9 mouse cellular contexts compared by ENCODE assay signal in the genomic region with DNA sequence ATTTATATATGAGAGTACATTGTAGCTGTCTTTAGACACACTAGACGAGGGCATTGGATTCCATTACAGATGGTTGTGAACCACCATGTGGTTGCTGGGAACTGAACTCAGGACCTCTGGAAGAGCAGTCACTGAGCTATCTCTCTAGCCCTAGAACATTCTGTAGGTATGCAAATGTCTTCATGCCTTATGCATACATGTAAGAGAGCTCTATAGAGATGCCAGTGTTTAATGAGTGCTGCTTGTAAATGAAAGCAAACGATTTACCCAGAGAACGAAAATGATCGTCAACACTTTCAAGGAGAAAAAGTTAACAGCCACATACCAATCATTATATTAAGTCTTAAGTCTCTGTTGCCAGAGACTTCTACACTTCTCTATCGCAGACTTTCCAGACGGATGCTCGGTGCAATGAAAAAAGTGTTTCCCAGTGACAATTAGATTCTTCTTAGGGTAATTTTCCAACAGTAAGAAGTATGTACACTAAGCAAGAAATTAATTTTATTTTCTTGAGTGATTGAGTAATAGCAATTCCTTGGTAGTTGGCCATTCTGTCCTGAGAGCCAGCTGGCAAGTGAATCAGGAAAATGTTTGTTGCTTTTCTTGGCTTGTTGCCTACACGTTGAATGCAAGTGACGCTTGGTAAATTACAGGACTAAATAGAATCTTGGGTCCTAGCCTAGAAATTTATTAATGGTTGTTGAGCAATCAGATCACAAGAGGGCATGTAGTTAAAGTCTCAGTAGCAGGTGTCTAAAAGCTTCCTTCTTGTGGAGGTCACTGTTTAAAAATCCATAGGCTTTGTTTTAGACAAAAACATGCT.
DNase-seq lines count a peak whose midpoint lies in the region; ATAC-seq and TF ChIP-seq lines count a peak whose summit lies in the region.
"Had no signal": no experiment of that assay in that cellular context is flagged by ENCODE, and none has a peak within 500 bp of the region (broad histone marks: within the 10 kb centered on the region; RNA-seq: fewer than 3 reads in every experiment).

No protein-coding gene starts in this region.

- H3K36me3 ChIP-seq in kidney, adult 2 months (ENCODE audit: control insufficient read depth, insufficient read depth, low read length): no peaks in the 10 kb centered on the region
- H3K36me3 ChIP-seq in kidney, embryonic 14.5 days (ENCODE audit: control insufficient read depth, insufficient read depth, low read length): no peaks in the 10 kb centered on the region
- no peaks in the 10 kb centered on the region for H3K36me3 ChIP-seq in forebrain, postnatal 0 days (ENCODE audit: insufficient read depth)
- no peaks in the 10 kb centered on the region for H3K36me3 ChIP-seq in lung, embryonic 16.5 days (ENCODE audit: control insufficient read depth, insufficient read depth, low read length)
- H3K36me3 ChIP-seq in hindbrain, embryonic 11.5 days (ENCODE audit: control insufficient read depth, insufficient read depth, low read length): no peaks in the 10 kb centered on the region
- H3K36me3 ChIP-seq: liver, embryonic 15.5 days had no signal

- TF ChIP-seq POLR2A in kidney, adult 2 months (IDR thresholded peaks at IDR 0.05; ENCODE audit: low read depth, low read length): no peak

- H3K4me1 ChIP-seq in kidney, adult 2 months (ENCODE audit: control insufficient read depth, insufficient read depth, low read length): no peaks in the 10 kb centered on the region
- no peaks in the 10 kb centered on the region for H3K4me1 ChIP-seq in kidney, embryonic 14.5 days (ENCODE audit: control insufficient read depth, insufficient read depth, low read length)
- H3K4me1 ChIP-seq in forebrain, postnatal 0 days (ENCODE audit: insufficient read depth): no peaks in the 10 kb centered on the region
- H3K4me1 ChIP-seq in lung, embryonic 16.5 days (replicated peaks; ENCODE audit: control insufficient read depth, insufficient read depth, low read length): no peaks in the 10 kb centered on the region
- H3K4me1 ChIP-seq in hindbrain, embryonic 11.5 days (replicated peaks; ENCODE audit: control insufficient read depth, insufficient read depth, low read length): no peaks in the 10 kb centered on the region
- H3K4me1 ChIP-seq: liver, embryonic 15.5 days had no signal

- WGBS in kidney, adult 2 months: 31% methylated on average over 9 of the region's 9 CpGs
- 77% methylated on average over 9 of the region's 9 CpGs for WGBS in kidney, embryonic 14.5 days
- WGBS in forebrain, postnatal 0 days: 26% methylated on average over 9 of the region's 9 CpGs
- WGBS in lung, embryonic 16.5 days: 56% methylated on average over 9 of the region's 9 CpGs
- 95% methylated on average over 9 of the region's 9 CpGs for whole genome bisulfite sequencing in hindbrain, embryonic 11.5 days

- H3K27me3 ChIP-seq in kidney, adult 2 months (replicated peaks; ENCODE audit: control insufficient read depth, insufficient read depth, low read length): no peaks in the 10 kb centered on the region; the same call in 1 of the 2 replicates
- H3K27me3 ChIP-seq in kidney, embryonic 14.5 days (ENCODE audit: control insufficient read depth, insufficient read depth, low read length): no peaks in the 10 kb centered on the region
- H3K27me3 ChIP-seq in forebrain, postnatal 0 days (ENCODE audit: insufficient read depth, low read length): no peaks in the 10 kb centered on the region
- no peaks in the 10 kb centered on the region for H3K27me3 ChIP-seq in lung, embryonic 16.5 days (ENCODE audit: control insufficient read depth, insufficient read depth, low read depth, low read length)
- no peaks in the 10 kb centered on the region for H3K27me3 ChIP-seq in hindbrain, embryonic 11.5 days (ENCODE audit: control insufficient read depth, insufficient read depth, low read length)
- H3K27me3 ChIP-seq: liver, embryonic 15.5 days had no signal

- peak; percentile 91 for DNase-seq in kidney, adult 2 months
- peak; percentile 26 to 50 for DNase-seq in adrenal gland, postnatal 36 days
- peak; percentile 73 for DNase-seq in forebrain, postnatal 0 days
- no peak for DNase-seq in embryo, embryonic 9.5 days (ENCODE audit: extremely low spot score)
- DNase-seq in thymus, postnatal 14 days: no peak
- no peak for DNase-seq in hindbrain, embryonic 11.5 days (ENCODE audit: low spot score)

- H3K27ac ChIP-seq in kidney, adult 2 months (ENCODE audit: insufficient read depth, low read depth, low read length): no peak overlapping the region
- no peak overlapping the region for H3K27ac ChIP-seq in kidney, embryonic 14.5 days (ENCODE audit: low read depth, low read length)
- no peak overlapping the region for H3K27ac ChIP-seq in forebrain, postnatal 0 days (ENCODE audit: low read depth, low read length)
- no peak overlapping the region for H3K27ac ChIP-seq in lung, embryonic 16.5 days (ENCODE audit: low read length)
- H3K27ac ChIP-seq in hindbrain, embryonic 11.5 days (ENCODE audit: low read depth, low read length): no peak overlapping the region
- H3K27ac ChIP-seq: liver, embryonic 15.5 days had no signal

- ATAC-seq in kidney, embryonic 14.5 days (ENCODE audit: low FRiP score, low TSS enrichment): no peak
- ATAC-seq in forebrain, postnatal 0 days: no peak
- peak; percentile 83 for ATAC-seq in lung, embryonic 16.5 days (ENCODE audit: low read depth)
- no peak for ATAC-seq in hindbrain, embryonic 11.5 days (ENCODE audit: low FRiP score)

- H3K9ac ChIP-seq in kidney, embryonic 14.5 days (ENCODE audit: low read depth, low read length): no peak overlapping the region
- no peak overlapping the region for H3K9ac ChIP-seq in forebrain, postnatal 0 days
- H3K9ac ChIP-seq in lung, embryonic 16.5 days (ENCODE audit: low read length): no peak overlapping the region
- no peak overlapping the region for H3K9ac ChIP-seq in hindbrain, embryonic 11.5 days (ENCODE audit: low read depth, low read length)
- H3K9ac ChIP-seq: liver, embryonic 15.5 days had no signal

- H3K4me2 ChIP-seq in kidney, embryonic 14.5 days (replicated peaks; ENCODE audit: low read depth, low read length): no peak overlapping the region
- no peak overlapping the region for H3K4me2 ChIP-seq in forebrain, postnatal 0 days (ENCODE audit: low read depth)
- H3K4me2 ChIP-seq in lung, embryonic 16.5 days (ENCODE audit: low read depth, low read length): no peak overlapping the region
- H3K4me2 ChIP-seq in hindbrain, embryonic 11.5 days (replicated peaks; ENCODE audit: low read depth, low read length): no peak overlapping the region
- H3K4me2 ChIP-seq: liver, embryonic 15.5 days had no signal

- H3K4me3 ChIP-seq in kidney, adult 2 months (ENCODE audit: insufficient read depth, low read depth, low read length): no peak overlapping the region
- no peak overlapping the region for H3K4me3 ChIP-seq in kidney, embryonic 14.5 days (ENCODE audit: low read length)
- no peak overlapping the region for H3K4me3 ChIP-seq in forebrain, postnatal 0 days (ENCODE audit: low read depth, low read length)
- no peak overlapping the region for H3K4me3 ChIP-seq in lung, embryonic 16.5 days (ENCODE audit: low read length)
- H3K4me3 ChIP-seq in hindbrain, embryonic 11.5 days (ENCODE audit: low read depth, low read length): no peak overlapping the region
- H3K4me3 ChIP-seq: liver, embryonic 15.5 days had no signal

- no peak for TF ChIP-seq CTCF in kidney, adult 2 months (conservative IDR thresholded peaks at IDR 0.05; ENCODE audit: insufficient read depth, insufficient read length, low read depth, low read length)
- TF ChIP-seq CTCF in forebrain, postnatal 0 days (IDR thresholded peaks at IDR 0.05; ENCODE audit: low read depth): no peak

- no peaks in the 10 kb centered on the region for H3K9me3 ChIP-seq in kidney, embryonic 14.5 days (ENCODE audit: control insufficient read depth, low read length)
- H3K9me3 ChIP-seq in forebrain, postnatal 0 days (ENCODE audit: low read length): no peaks in the 10 kb centered on the region
- H3K9me3 ChIP-seq in lung, embryonic 16.5 days (ENCODE audit: control insufficient read depth, low read length): no peaks in the 10 kb centered on the region
- H3K9me3 ChIP-seq in hindbrain, embryonic 11.5 days (ENCODE audit: control insufficient read depth, low read length): no peaks in the 10 kb centered on the region
- H3K9me3 ChIP-seq: liver, embryonic 15.5 days had no signal

Comparison
In these comparisons a context has a peak if more than half of its experiments do, and no peak if none do; other contexts are left out.
1. DNase-seq: peak in kidney, adult 2 months (single experiment), adrenal gland, postnatal 36 days (2 of 2) and forebrain, postnatal 0 days (single experiment); none in embryo, embryonic 9.5 days (single experiment), thymus, postnatal 14 days (single experiment) and hindbrain, embryonic 11.5 days (single experiment).